Mouse (Mus musculus) kidney, adult 2 months (tissue): Measurements from ENCODE around the gene Mttp.

Experiments used
- CTCF ChIP-seq: fragments of 200-500 bp; conservative IDR thresholded peaks from 2 replicates; pipeline ENCODE4 v1.5.1; 2011; ENCODE audit warnings: low read depth, mild to moderate bottlenecking, control low read depth, low read length, moderate library complexity, mixed read lengths; ENCODE audit not compliant: insufficient read depth, insufficient read length
- POLR2A ChIP-seq: fragments of 200-500 bp; IDR thresholded peaks from one replicate; pipeline ENCODE4 v1.6.1; 2011; ENCODE audit warnings: low read depth, low read length, control low read depth

DNA sequence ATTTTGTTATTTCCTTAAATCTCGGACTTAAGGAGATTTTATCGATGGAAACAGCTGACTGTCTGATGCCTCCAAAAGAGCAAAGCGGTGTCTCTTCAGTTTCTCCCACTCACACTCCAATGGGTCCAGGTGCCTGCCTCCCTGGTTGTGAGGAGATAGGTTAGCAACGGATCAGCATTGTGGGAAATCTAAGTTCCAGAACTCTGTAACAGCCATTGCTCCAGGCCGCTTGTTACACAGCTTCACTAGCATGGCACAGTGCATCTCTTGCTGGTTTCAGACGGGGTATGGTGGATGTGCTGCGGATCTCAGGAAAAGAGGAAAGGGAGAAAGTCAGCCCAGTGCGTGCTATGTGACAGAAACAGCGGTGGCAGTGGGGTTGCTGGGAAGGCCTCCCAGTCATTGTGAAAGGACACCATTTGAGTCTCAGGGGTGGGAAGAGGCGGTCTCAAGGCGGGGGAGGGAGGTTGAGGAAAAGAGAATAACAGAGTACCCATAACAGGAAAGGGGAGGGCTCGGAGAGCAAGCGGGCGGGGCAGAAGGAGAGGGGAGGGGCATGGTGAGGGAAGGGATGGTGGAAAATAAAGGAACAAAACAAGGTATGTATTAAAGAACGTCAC, 49.0 kb upstream of the Mttp start, which contains the start of gene 4930579F01Rik:
- TF ChIP-seq CTCF (no peak), POLR2A (no peak)
